ENCODE assay signal across 13 mouse cellular contexts in the genomic region with DNA sequence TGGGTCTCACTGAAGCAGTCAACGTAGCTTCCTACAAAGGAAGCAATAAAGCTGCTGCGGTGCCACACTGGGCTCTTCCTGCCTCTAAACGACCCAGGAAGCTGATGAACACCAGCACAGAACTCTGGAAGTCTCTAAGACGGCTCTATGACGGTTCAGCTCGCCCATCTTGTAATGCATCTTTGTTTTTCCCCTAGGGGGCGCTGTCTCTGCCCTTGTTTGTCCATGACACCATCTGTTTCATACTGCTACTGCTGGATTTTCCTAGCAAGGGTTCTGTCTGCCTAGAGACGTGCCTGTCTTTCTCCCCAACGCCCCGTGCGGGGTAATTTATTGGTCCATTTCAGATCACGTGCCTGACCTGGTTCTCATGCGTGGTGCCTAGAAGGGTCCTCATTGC.
DNase-seq lines count a peak whose midpoint lies in the region; ATAC-seq and TF ChIP-seq lines count a peak whose summit lies in the region.
"Had no signal": no experiment of that assay in that cellular context is flagged by ENCODE, and none has a peak within 500 bp of the region (broad histone marks: within the 10 kb centered on the region; RNA-seq: fewer than 3 reads in every experiment).

No protein-coding gene starts in this region.

- H3K79me2 ChIP-seq in heart, adult 2 months (replicated peaks; ENCODE audit: control insufficient read depth, insufficient read depth, low read length): peaks cover 1% of the 10 kb centered on the region
- H3K79me2 ChIP-seq in liver, adult 2 months (ENCODE audit: control insufficient read depth, insufficient read depth, low read length): peaks cover 48% of the 10 kb centered on the region; the same call in 1 of the 2 replicates

- no peaks in the 10 kb centered on the region for H3K36me3 ChIP-seq in heart, adult 2 months (ENCODE audit: control insufficient read depth, insufficient read depth, low read length)
- no peaks in the 10 kb centered on the region for H3K36me3 ChIP-seq in liver, adult 2 months (ENCODE audit: control insufficient read depth, insufficient read depth, low read length)
- H3K36me3 ChIP-seq in liver, embryonic 11.5 days (ENCODE audit: control insufficient read depth, insufficient read depth, low read length): no peaks in the 10 kb centered on the region
- H3K36me3 ChIP-seq: limb, embryonic 15.5 days had no signal

- H3K9ac ChIP-seq in heart, adult 2 months (ENCODE audit: low read depth, low read length): no peak overlapping the region
- no peak overlapping the region for H3K9ac ChIP-seq in liver, adult 2 months (ENCODE audit: low read depth, low read length)
- H3K9ac ChIP-seq in liver, embryonic 11.5 days (ENCODE audit: low read depth, low read length): no peak overlapping the region
- H3K9ac ChIP-seq: limb, embryonic 15.5 days had no signal

- TF ChIP-seq CTCF in heart, adult 2 months (IDR thresholded peaks at IDR 0.05): peak; percentile 26; the same call in 1 of the 2 replicates
- TF ChIP-seq CTCF in liver, adult 2 months (IDR thresholded peaks at IDR 0.05; ENCODE audit: low read depth, low read length): 0 out of 2 replicates have a peak, but pooled peaks have one; percentile 3

- H3K27me3 ChIP-seq in heart, adult 2 months (ENCODE audit: control insufficient read depth, insufficient read depth, low read length): no peaks in the 10 kb centered on the region
- no peaks in the 10 kb centered on the region for H3K27me3 ChIP-seq in liver, adult 2 months (ENCODE audit: control insufficient read depth, insufficient read depth, low read length)
- H3K27me3 ChIP-seq in liver, embryonic 11.5 days (replicated peaks; ENCODE audit: control insufficient read depth, insufficient read depth, low read length): no peaks in the 10 kb centered on the region
- H3K27me3 ChIP-seq: limb, embryonic 15.5 days had no signal

- no peak overlapping the region for H3K4me3 ChIP-seq in heart, adult 2 months
- no peak overlapping the region for H3K4me3 ChIP-seq in liver, adult 2 months (ENCODE audit: insufficient read depth, low read depth, low read length)
- no peak overlapping the region for H3K4me3 ChIP-seq in liver, embryonic 11.5 days (ENCODE audit: low read depth, low read length)
- H3K4me3 ChIP-seq: limb, embryonic 15.5 days had no signal

- no peak for TF ChIP-seq POLR2A in heart, adult 2 months (IDR thresholded peaks at IDR 0.05; ENCODE audit: insufficient read depth, low read depth, low read length)
- no peak for TF ChIP-seq POLR2A in liver, adult 2 months (IDR thresholded peaks at IDR 0.05; ENCODE audit: extremely low read depth, insufficient read depth, low read length)

- no peak for TF ChIP-seq EP300 in heart, adult 2 months (IDR thresholded peaks at IDR 0.05; ENCODE audit: insufficient read depth, low read depth, low read length)

- no peak for ATAC-seq in liver, embryonic 11.5 days (replicated peaks; ENCODE audit: low FRiP score)
- no peak for ATAC-seq in monocyte, adult 5-6 weeks (replicated peaks; ENCODE audit: insufficient number of reproducible peaks, low FRiP score, low TSS enrichment, poor library complexity, severe bottlenecking)

- intact Hi-C loops in heart, adult 2 months (cut with DNase I): no loop called here
- intact Hi-C loops in heart, postnatal 10 days (cut with DNase I): no loop called here

- no peaks in the 10 kb centered on the region for H3K9me3 ChIP-seq in liver, embryonic 11.5 days (ENCODE audit: control insufficient read depth, low read length)
- H3K9me3 ChIP-seq: limb, embryonic 15.5 days had no signal

- no peak for DNase-seq in heart, adult 2 months
- DNase-seq in heart, postnatal 10 days: no peak
- DNase-seq in liver, adult 2 months (ENCODE audit: extremely low read depth, low read depth, low spot score): no peak
- DNase-seq in liver, embryonic 11.5 days (ENCODE audit: low spot score): no peak
- peak; percentile 78 for DNase-seq in ES-CJ7 (ENCODE audit: low read depth, low spot score)
- peak; percentile 5 for DNase-seq in induced T-regulatory cell, adult 2 months (ENCODE audit: low read depth)
- DNase-seq in embryo, embryonic 9.5 days (ENCODE audit: extremely low spot score): no peak
- DNase-seq: adrenal gland, postnatal 36 days; cerebellum, adult 11 months; heart, postnatal 36 days had no signal

- peaks cover 2% of the 10 kb centered on the region for H3K4me1 ChIP-seq in heart, adult 2 months (ENCODE audit: control insufficient read depth, insufficient read depth, low read length)
- peaks cover 7% of the 10 kb centered on the region; the same call in 1 of the 2 replicates for H3K4me1 ChIP-seq in liver, adult 2 months (ENCODE audit: control insufficient read depth, insufficient read depth, low read length)
- 0 out of 2 replicates have a peak, but pooled peaks cover 4% of the 10 kb centered on the region for H3K4me1 ChIP-seq in liver, embryonic 11.5 days (replicated peaks; ENCODE audit: control insufficient read depth, insufficient read depth, low read length)

- no peak overlapping the region for H3K27ac ChIP-seq in heart, adult 2 months
- H3K27ac ChIP-seq in liver, adult 2 months (replicated peaks; ENCODE audit: insufficient read depth, low read depth, low read length): no peak overlapping the region
- H3K27ac ChIP-seq in liver, embryonic 11.5 days (ENCODE audit: low read depth, low read length): no peak overlapping the region
- H3K27ac ChIP-seq: limb, embryonic 15.5 days; macrophage had no signal

- 85% methylated on average over 13 of the region's 13 CpGs for WGBS in heart, adult 2 months
- 84% methylated on average over 13 of the region's 13 CpGs for WGBS in liver, adult 2 months
- WGBS in liver, embryonic 11.5 days: 78% methylated on average over 13 of the region's 13 CpGs

- H3K4me2 ChIP-seq in liver, embryonic 11.5 days: no peak overlapping the region
- H3K4me2 ChIP-seq: limb, embryonic 15.5 days had no signal

Comparison
In these comparisons a context has a peak if more than half of its experiments do, and no peak if none do; other contexts are left out.
1. DNase-seq: peak in ES-CJ7 (single experiment) and induced T-regulatory cell, adult 2 months (single experiment); none in heart, adult 2 months (0 of 2), heart, postnatal 10 days (0 of 2), liver, adult 2 months (single experiment), liver, embryonic 11.5 days (single experiment) and embryo, embryonic 9.5 days (single experiment).